In the genomic region with DNA sequence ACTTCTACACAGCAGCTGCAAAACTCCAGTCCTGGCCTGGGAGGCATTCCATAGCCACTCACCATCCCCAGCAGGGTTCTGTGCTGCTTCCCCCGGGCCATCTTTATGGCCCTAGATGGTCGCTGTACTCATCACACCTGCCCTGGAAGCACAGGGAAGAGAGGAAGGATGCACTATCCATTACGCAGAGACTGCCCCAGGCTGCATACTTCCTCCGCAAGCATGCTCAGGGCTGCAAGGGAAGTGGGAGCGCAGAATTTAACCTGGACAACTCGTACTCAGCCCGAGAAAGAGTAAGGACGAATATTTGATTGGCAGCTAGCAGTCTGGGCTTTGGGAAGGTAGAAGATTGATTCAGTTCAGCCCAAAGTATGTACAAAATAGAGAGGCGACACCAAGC, we compare ENCODE assay signal across 1 mouse cellular context.
TF ChIP-seq lines count a peak whose summit lies in the region.

No protein-coding gene starts in this region.

TF ChIP-seq in C2C12, 6 proteins besides CTCF, POLR2A, EP300 and RAD21:
- TF ChIP-seq MYOG (IDR thresholded peaks at IDR 0.05; ENCODE audit: control insufficient read depth, extremely low read depth, insufficient read length), result no peak
- TF ChIP-seq MYOD1 (IDR thresholded peaks at IDR 0.05; ENCODE audit: control insufficient read depth, insufficient read length, low read depth), result peak; percentile 40
